Mouse (Mus musculus): ENCODE data around the gene Mrpl18.

DNA sequence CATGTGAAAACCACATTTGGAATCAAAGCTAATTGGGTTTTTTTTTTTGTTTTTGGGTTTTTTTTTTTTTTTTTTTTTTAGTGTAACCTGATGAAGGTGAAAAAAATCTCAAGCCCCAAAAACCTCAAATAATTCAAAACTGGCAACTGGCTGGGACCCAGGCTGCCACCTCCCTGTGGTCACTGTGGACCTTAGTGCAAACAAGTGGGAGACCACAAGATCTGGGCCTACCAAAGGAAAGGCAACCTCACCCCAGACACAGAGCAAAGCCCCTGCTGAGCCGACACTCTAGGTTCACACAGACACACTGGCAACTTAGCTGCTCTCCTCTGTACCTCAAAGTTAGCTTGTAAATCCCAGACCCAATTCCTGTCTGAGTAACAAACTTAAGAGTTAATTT lies 11.8 kb downstream of the Mrpl18 start:
- TF ChIP-seq CTCF (IDR thresholded peaks at IDR 0.05 in 2 of 3, conservative IDR thresholded peaks at IDR 0.05 in 1 of 3; ENCODE audit: control insufficient read depth in 1 of 3, insufficient read depth in 1 of 3, low read depth in 2 of 3, low read length in 3 of 3, poor library complexity in 1 of 3, severe bottlenecking in 1 of 3) (no peak), GABPA (IDR thresholded peaks at IDR 0.05; ENCODE audit: low read depth, low read length) (no peak), POLR2AphosphoS5 (IDR thresholded peaks at IDR 0.05; ENCODE audit: borderline replicate concordance, low read depth, low read length) (no peak), ETS1 (IDR thresholded peaks at IDR 0.05; ENCODE audit: low read depth, low read length) (no peak), MEF2A (IDR thresholded peaks at IDR 0.05; ENCODE audit: extremely low read depth, insufficient replicate concordance, low read depth, low read length, poor library complexity, severe bottlenecking) (no peak), TAL1 (IDR thresholded peaks at IDR 0.05; ENCODE audit: low read length) (no peak)

Data from MEL (cell line).